Mouse (Mus musculus) layer of hippocampus, postnatal 36 days (tissue): ENCODE measurements around the gene Defb35. TPM values are rescaled to one million over a fixed set of nuclear protein-coding genes. Genes with fewer than 3 reads are reported as not detected.
A peak's percentile ranks its signal among the peaks of the same experiment; 100 is the strongest.
"Not testable (repeated sequence)": the region's sequence is repeated elsewhere in the genome, so short reads cannot be mapped to it uniquely, and the experiment has no call there.

Experiments
- DNase-seq, 2 experiments: peaks; one replicate each; pipeline ENCODE4 v3.0.0; 2022
- total RNA-seq, 2 experiments: library from RNA; stranded (reverse); gene quantifications; 2 replicates each; pipeline ENCODE4 v1.2.3; 2021

Gene Defb35
- total RNA-seq: not detected

- DNase-seq: not testable (repeated sequence)
These were observed at the start of gene Defb35 for GRCm38 (mm10) chr8:21938052-21938451. Gene Defb35 (plus strand): TSS chr8:21938352.

- DNase-seq: not testable (repeated sequence)
These were observed 31.9 kb upstream of the Defb35 start, which contains the start of gene Defb11 for GRCm38 (mm10) chr8:21906290-21906689. Gene Defb11 (minus strand): TSS chr8:21906412.

GRCm38 (mm10) chr8:21911931-21912330 is 26.2 kb upstream of the Defb35 start:
- DNase-seq: no peak

- no peak for DNase-seq
These were observed 25.6 kb upstream of the Defb35 start for GRCm38 (mm10) chr8:21912554-21912953.

GRCm38 (mm10) chr8:21915625-21916024 is 22.5 kb upstream of the Defb35 start:
- DNase-seq: peak; percentile 12 to 23

GRCm38 (mm10) chr8:21930754-21931153 is 7.4 kb upstream of the Defb35 start:
- not testable (repeated sequence) for DNase-seq

GRCm38 (mm10) chr8:21932610-21933009 is 5.5 kb upstream of the Defb35 start, which contains the start of gene Defb15:
Gene Defb15 (minus strand): TSS chr8:21932710.
- no peak for DNase-seq

- no peak for DNase-seq
These were observed 8.3 kb downstream of the Defb35 start, which contains the start of gene Defb13 for GRCm38 (mm10) chr8:21946462-21946861. Gene Defb13 (plus strand): TSS chr8:21946762.

- DNase-seq: no peak
These were observed 9.3 kb downstream of the Defb35 start for GRCm38 (mm10) chr8:21947311-21948017.

- peak; percentile 6 to 38 for DNase-seq
These were observed 17.2 kb downstream of the Defb35 start for GRCm38 (mm10) chr8:21955321-21955720.

GRCm38 (mm10) chr8:21956336-21956735 is 18.2 kb downstream of the Defb35 start:
- DNase-seq: no peak

- no peak for DNase-seq
These were observed 20.3 kb downstream of the Defb35 start, which contains the start of gene Fam90a1a for GRCm38 (mm10) chr8:21958414-21958813. Gene Fam90a1a (plus strand): TSS chr8:21958714.

GRCm38 (mm10) chr8:21966646-21967045 is 28.5 kb downstream of the Defb35 start:
- no peak for DNase-seq

- no peak for DNase-seq
These were observed 31.3 kb downstream of the Defb35 start, which contains the start of gene Ccdc70 for GRCm38 (mm10) chr8:21969475-21969874. Gene Ccdc70 (plus strand): TSS chr8:21969775.

GRCm38 (mm10) chr8:21978193-21978592 is 40.0 kb downstream of the Defb35 start:
- DNase-seq: peak in 1 of 2 experiments; percentile 12

GRCm38 (mm10) chr8:21981664-21982337 is 43.6 kb downstream of the Defb35 start:
- DNase-seq: peak; percentile 4 to 9

Other genes with a start within 250 kb of the Defb35 start
- not detected for gene AY761184, start 234.7 kb upstream of the Defb35 start, total RNA-seq
- gene Defa24, start 203.9 kb upstream of the Defb35 start, total RNA-seq: not detected
- not detected for gene Defb50, start 114.8 kb upstream of the Defb35 start, total RNA-seq
- gene Defb2, start 98.4 kb upstream of the Defb35 start, total RNA-seq: not detected
- gene Defb10, start 79.5 kb upstream of the Defb35 start, total RNA-seq: not detected
- not detected for gene Defb9, start 52.9 kb upstream of the Defb35 start, total RNA-seq
- gene Defb11, start 31.9 kb upstream of the Defb35 start, total RNA-seq: not detected
- not detected for gene Defb15, start 5.6 kb upstream of the Defb35 start, total RNA-seq
- not detected for gene Defb13, start 8.4 kb downstream of the Defb35 start, total RNA-seq
- gene Fam90a1a, start 20.4 kb downstream of the Defb35 start, total RNA-seq: not detected
- not detected for gene Ccdc70, start 31.4 kb downstream of the Defb35 start, total RNA-seq
- 1 to 10 TPM; 1.9 to 2.1 TPM for gene Atp7b, start 122.0 kb downstream of the Defb35 start, total RNA-seq
- 10 to 100 TPM; 37.6 to 42.8 TPM for gene Alg11, start 122.4 kb downstream of the Defb35 start, total RNA-seq
- under 1 TPM; 0.22 to 0.28 TPM for gene Nek5, start 186.7 kb downstream of the Defb35 start, total RNA-seq
- 1 to 10 TPM; 2.3 to 3.2 TPM for gene Nek3, start 228.1 kb downstream of the Defb35 start, total RNA-seq
- gene Ckap2, start 247.5 kb downstream of the Defb35 start, total RNA-seq: 1 to 10 TPM in 1 of 2 experiments, under 1 TPM in 1; 0.71 to 1.7 TPM